Mouse (Mus musculus) bone marrow macrophage, adult 2 months (primary cell): ENCODE measurements around the gene Tmem163. TPM values are rescaled to one million over a fixed set of nuclear protein-coding genes. Genes with fewer than 3 reads are reported as not detected.

Experiments used
- H3K27ac ChIP-seq: 2 replicates; pipeline ENCODE4 v1.5.1; 2012; ENCODE audit warnings: low read depth, low read length; ENCODE audit not compliant: insufficient read depth
- H3K4me1 ChIP-seq: 2 replicates; pipeline ENCODE4 v1.6.1; 2012; ENCODE audit warnings: low read length; ENCODE audit not compliant: control insufficient read depth, insufficient read depth
- H3K4me3 ChIP-seq: 2 replicates; pipeline ENCODE4 v1.5.1; 2012; ENCODE audit warnings: mild to moderate bottlenecking, low read length, moderate library complexity; ENCODE audit not compliant: insufficient read depth
- CTCF ChIP-seq: IDR thresholded peaks from 2 replicates; pipeline ENCODE4 v1.5.1; 2012; ENCODE audit warnings: low read depth, mild to moderate bottlenecking, low read length, moderate library complexity
- POLR2A ChIP-seq: IDR thresholded peaks from 2 replicates; pipeline ENCODE4 v1.6.1; 2012; ENCODE audit warnings: mild to moderate bottlenecking, low read depth, low read length, borderline replicate concordance
- polyA plus RNA-seq: library from polyadenylated mRNA; stranded (reverse); fragments of >200 nt; gene quantifications from 2 replicates; pipeline ENCODE4 v1.2.4, GENCODE M21; 2012; ENCODE audit not compliant: missing spikeins, insufficient read depth, insufficient read length

Tmem163 gene
- polyA plus RNA-seq, 1 experiment: not detected

GRCm38 (mm10) chr1:127482911-127483310, 196.4 kb downstream of the Tmem163 start:
- H3K4me3 ChIP-seq: no peak overlapping the region
- TF ChIP-seq POLR2A: no peak
- no peak for TF ChIP-seq CTCF
- H3K4me1 ChIP-seq: no peaks in the 10 kb centered on the region
- H3K27ac ChIP-seq: no peak overlapping the region

DNA sequence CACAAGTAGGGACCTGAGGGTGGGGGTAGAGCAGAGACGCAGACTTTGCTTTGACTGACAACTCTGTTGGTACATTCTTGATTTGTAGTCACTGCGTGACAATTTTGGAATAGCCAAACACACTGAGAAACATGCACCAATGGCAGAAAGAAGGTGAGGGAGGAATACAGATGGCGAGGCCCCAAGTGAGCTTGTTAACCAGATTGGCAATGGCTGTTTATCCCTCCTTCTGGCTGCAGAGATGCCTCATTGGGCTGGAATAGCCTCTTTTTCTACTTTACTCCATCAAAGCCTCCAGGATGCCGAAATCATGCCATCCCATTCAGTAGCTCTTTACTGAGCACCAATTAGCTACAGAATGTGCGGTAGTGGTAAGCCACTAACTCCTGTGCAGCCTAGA, 203.6 kb downstream of the Tmem163 start:
- Histone ChIP-seq H3K27ac (no peak overlapping the region), H3K4me1 (no peaks in the 10 kb centered on the region), H3K4me3 (no peak overlapping the region)
- TF ChIP-seq POLR2A (no peak), CTCF (no peak)

DNA sequence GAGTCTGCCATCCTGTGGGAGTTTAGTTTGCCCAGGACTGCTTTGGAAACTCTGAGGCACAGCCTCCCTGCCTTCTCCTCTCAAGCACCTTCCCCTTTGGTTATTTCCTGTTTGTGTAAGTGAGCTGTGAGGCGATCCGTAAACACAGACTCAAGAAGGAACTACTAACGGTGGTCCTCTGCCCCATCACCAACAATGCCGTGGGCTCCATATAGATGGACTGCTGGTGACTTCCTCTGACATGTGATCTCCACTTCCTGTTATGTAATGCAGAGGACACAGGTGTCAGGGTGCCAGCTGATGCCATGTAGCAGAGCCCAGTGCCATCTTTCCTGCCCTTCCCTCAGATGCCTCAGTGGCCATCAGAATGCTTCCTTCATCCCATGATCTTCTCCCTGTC, 209.2 kb downstream of the Tmem163 start:
- Histone ChIP-seq H3K27ac (0 out of 2 replicates have a peak overlapping the region, but pooled peaks have one; percentile 9), H3K4me1 (peaks cover 14% of the 10 kb centered on the region), H3K4me3 (no peak overlapping the region)
- TF ChIP-seq POLR2A (no peak), CTCF (no peak)

DNA sequence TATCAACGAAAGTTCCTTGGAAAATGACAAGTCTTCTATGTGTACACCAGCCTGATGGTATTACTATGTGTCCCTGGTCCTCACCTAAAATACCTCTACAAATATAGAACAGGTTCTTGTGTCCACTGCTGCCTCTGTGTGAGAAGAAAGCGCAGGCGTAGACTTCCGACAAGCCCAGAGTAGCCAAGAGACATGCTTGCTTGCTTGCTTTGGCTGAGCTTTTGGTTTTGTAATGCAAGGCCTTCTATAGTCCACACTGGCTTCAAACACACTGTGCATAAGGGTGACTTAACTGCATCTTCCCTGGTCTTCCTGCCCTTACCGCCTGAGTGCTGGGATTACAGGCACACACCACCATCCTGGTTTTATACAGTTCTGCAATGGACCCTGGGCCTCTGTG, 212.1 kb downstream of the Tmem163 start:
- Histone ChIP-seq H3K4me3 (no peak overlapping the region), H3K4me1 (peaks cover 14% of the 10 kb centered on the region), H3K27ac (no peak overlapping the region)
- TF ChIP-seq CTCF: no peak
- TF ChIP-seq POLR2A: no peak

DNA sequence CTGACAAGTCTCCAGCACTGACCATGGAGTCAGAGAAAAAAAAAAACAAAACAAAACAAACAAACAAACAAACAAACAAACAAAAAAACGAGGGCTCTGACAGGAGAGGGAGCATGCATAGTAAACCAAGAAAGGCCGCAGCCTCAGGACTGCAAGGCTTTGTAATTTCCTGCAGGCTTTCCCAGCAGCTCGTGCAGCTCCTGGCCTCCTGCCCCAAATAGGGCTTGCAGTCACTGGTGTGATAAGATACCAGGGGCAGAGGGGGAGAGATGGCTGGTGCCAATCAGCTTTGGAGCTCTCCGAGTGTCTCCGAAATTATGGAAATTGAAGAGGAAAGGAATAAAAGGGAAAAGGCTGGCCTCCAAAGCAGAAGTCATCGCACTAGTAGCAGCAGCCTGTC, 214.1 kb downstream of the Tmem163 start:
- Histone ChIP-seq H3K4me1 (peaks cover 14% of the 10 kb centered on the region), H3K4me3 (no peak overlapping the region), H3K27ac (no peak overlapping the region)
- no peak for TF ChIP-seq POLR2A
- TF ChIP-seq CTCF: no peak

DNA sequence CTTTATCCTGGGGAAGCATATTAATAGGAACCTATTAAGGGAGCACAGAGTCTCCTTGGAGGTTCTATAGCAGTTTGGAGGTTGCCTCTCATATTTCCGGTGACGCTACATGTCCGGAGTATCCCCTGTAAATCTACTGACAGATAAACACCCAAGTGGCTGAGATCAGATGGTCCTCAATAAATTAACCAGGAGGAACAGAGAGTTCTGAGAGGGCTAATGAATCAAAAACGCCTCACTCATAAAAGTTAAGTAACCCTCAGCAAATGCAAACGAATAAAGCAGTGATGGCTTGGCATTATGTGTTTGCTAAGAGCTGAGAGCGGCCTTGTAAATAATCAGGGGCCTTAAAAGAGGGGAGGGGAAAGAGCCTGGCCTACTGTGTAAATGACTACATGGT, 215.3 kb downstream of the Tmem163 start:
- no peak for TF ChIP-seq CTCF
- TF ChIP-seq POLR2A: no peak
- Histone ChIP-seq H3K4me3 (no peak overlapping the region), H3K4me1 (peaks cover 4% of the 10 kb centered on the region), H3K27ac (no peak overlapping the region)

GRCm38 (mm10) chr1:127461017-127461416, 218.3 kb downstream of the Tmem163 start:
- Histone ChIP-seq H3K4me3 (no peak overlapping the region), H3K27ac (no peak overlapping the region), H3K4me1 (no peaks in the 10 kb centered on the region)
- TF ChIP-seq CTCF: no peak
- no peak for TF ChIP-seq POLR2A

- Histone ChIP-seq H3K4me1 (no peaks in the 10 kb centered on the region), H3K4me3 (no peak overlapping the region), H3K27ac (no peak overlapping the region)
- no peak for TF ChIP-seq CTCF
- no peak for TF ChIP-seq POLR2A
Observed at GRCm38 (mm10) chr1:127459576-127459975, 219.8 kb downstream of the Tmem163 start.

- no peak for TF ChIP-seq POLR2A
- peak; percentile 48 for TF ChIP-seq CTCF
- no peaks in the 10 kb centered on the region for H3K4me1 ChIP-seq
Observed at GRCm38 (mm10) chr1:127459015-127459451, 220.3 kb downstream of the Tmem163 start.

GRCm38 (mm10) chr1:127453397-127453796, 226.0 kb downstream of the Tmem163 start:
- TF ChIP-seq POLR2A (no peak), CTCF (no peak)
- Histone ChIP-seq H3K27ac (no peak overlapping the region), H3K4me3 (no peak overlapping the region), H3K4me1 (no peaks in the 10 kb centered on the region)

More at GRCm38 (mm10) chr1:127459015-127459451, 220.3 kb downstream of the Tmem163 start:
- no peak overlapping the region for H3K27ac ChIP-seq
- H3K4me3 ChIP-seq: no peak overlapping the region
